Comparison of ENCODE assay signal across 32 mouse cellular contexts in genomic region chr1:176036028-176036427, GRCm38 (mm10). TPM values are rescaled to one million over a fixed set of nuclear protein-coding genes. Genes with fewer than 3 reads are reported as not detected.
"Had no signal": no experiment of that assay in that cellular context is flagged by ENCODE, and none has a peak within 500 bp of the region (broad histone marks: within the 10 kb centered on the region; RNA-seq: fewer than 3 reads in every experiment).

No protein-coding gene starts in this region.

- H3K4me1 ChIP-seq: heart, embryonic 13.5 days; heart, embryonic 15.5 days; hindbrain, embryonic 13.5 days; limb, embryonic 10.5 days; limb, embryonic 12.5 days; liver, embryonic 13.5 days; liver, embryonic 15.5 days had no signal

- H3K4me3 ChIP-seq: heart, adult 2 months; heart, embryonic 13.5 days; heart, embryonic 15.5 days; hindbrain, embryonic 13.5 days; hindbrain, embryonic 15.5 days; layer of hippocampus, adult 2 months; left cerebral cortex, adult 2 months; limb, embryonic 10.5 days; limb, embryonic 12.5 days; liver, embryonic 13.5 days; liver, embryonic 15.5 days had no signal

- H3K27me3 ChIP-seq: heart, embryonic 13.5 days; heart, embryonic 15.5 days; hindbrain, embryonic 13.5 days; hindbrain, embryonic 15.5 days; limb, embryonic 12.5 days; liver, embryonic 13.5 days; liver, embryonic 15.5 days had no signal

- H3K27ac ChIP-seq: heart, adult 2 months; heart, embryonic 13.5 days; heart, embryonic 15.5 days; hindbrain, embryonic 13.5 days; hindbrain, embryonic 15.5 days; hindbrain, postnatal 0 days; layer of hippocampus, adult 2 months; left cerebral cortex, adult 2 months; limb, embryonic 10.5 days; limb, embryonic 12.5 days; liver, embryonic 13.5 days; liver, embryonic 15.5 days had no signal

- H3K36me3 ChIP-seq: heart, embryonic 13.5 days; heart, embryonic 15.5 days; hindbrain, embryonic 13.5 days; hindbrain, embryonic 15.5 days; limb, embryonic 10.5 days; limb, embryonic 12.5 days; liver, embryonic 13.5 days; liver, embryonic 15.5 days had no signal

- H3K9ac ChIP-seq: heart, embryonic 13.5 days; heart, embryonic 15.5 days; hindbrain, embryonic 13.5 days; hindbrain, embryonic 15.5 days; limb, embryonic 12.5 days; liver, embryonic 13.5 days; liver, embryonic 15.5 days had no signal

- ATAC-seq: hindbrain, postnatal 0 days; intestine, embryonic 16.5 days had no signal

- H3K4me2 ChIP-seq: heart, embryonic 11.5 days; heart, embryonic 13.5 days; heart, embryonic 15.5 days; hindbrain, embryonic 13.5 days; hindbrain, embryonic 15.5 days; limb, embryonic 12.5 days; liver, embryonic 11.5 days; liver, embryonic 13.5 days; liver, embryonic 15.5 days had no signal

- H3K9me3 ChIP-seq: heart, embryonic 13.5 days; heart, embryonic 15.5 days; hindbrain, embryonic 13.5 days; hindbrain, embryonic 15.5 days; limb, embryonic 10.5 days; limb, embryonic 12.5 days; liver, embryonic 13.5 days; liver, embryonic 15.5 days had no signal

- DNase-seq: gastrocnemius, postnatal 14 days; gastrocnemius, postnatal 36 days; heart, adult 11 months; heart, adult 2 months; heart, postnatal 14 days; heart, postnatal 36 days; kidney, adult 18-20 months; kidney, adult 8-10 months; kidney, postnatal 10 days; kidney, postnatal 25 days; kidney, postnatal 4 days; liver; liver, embryonic 13.5 days had no signal

RNA-seq across cellular contexts. Expression of gene Rbm8a2, which starts 57.1 kb away (rescaled TPM):
- total RNA-seq: gastrocnemius, adult 18-20 months; gastrocnemius, adult 8-10 months; gastrocnemius, postnatal 14 days; gastrocnemius, postnatal 36 days; heart, adult 2 months; heart, postnatal 14 days; heart, postnatal 36 days; hindbrain, postnatal 0 days; layer of hippocampus, adult 2 months; layer of hippocampus, postnatal 10 days; layer of hippocampus, postnatal 25 days had no signal
- polyA plus RNA-seq: gonadal fat pad, adult 2 months; heart, adult 2 months; heart, postnatal 0 days had no signal
